Mouse (Mus musculus): ENCODE measurements around the gene Ets1. TPM values are rescaled to one million over a fixed set of nuclear protein-coding genes. Genes with fewer than 3 reads are reported as not detected.

The Ets1 gene
- polyA plus RNA-seq (2015; fragmentation: Nextera tagmentation; extraction: Ambion mirVana): 13.3 and 13.6 TPM in 2 replicates

- 1% methylated on average over 10 of the region's 10 CpGs for WGBS
- Histone ChIP-seq H3K27me3 (replicated peaks; ENCODE audit: control insufficient read depth, insufficient read depth, low read length) (no peaks in the 10 kb centered on the region), H3K4me1 (replicated peaks; ENCODE audit: control insufficient read depth, insufficient read depth, low read length) (no peaks in the 10 kb centered on the region), H3K36me3 (ENCODE audit: control insufficient read depth, insufficient read depth) (no peaks in the 10 kb centered on the region), H3K27ac (ENCODE audit: low read depth, low read length) (no peak within 1 kb of the TSS), H3K9ac (ENCODE audit: low read depth, low read length) (no peak within 1 kb of the TSS), H3K4me3 (ENCODE audit: low read depth, low read length) (0 out of 2 replicates have a peak within 1 kb of the TSS, but pooled peaks have one; percentile 12), H3K9me3 (ENCODE audit: control insufficient read depth) (no peaks in the 10 kb centered on the region), H3K4me2 (replicated peaks; ENCODE audit: low read depth) (peak within 1 kb of the TSS; percentile 40)
- TF ChIP-seq CTCF (IDR thresholded peaks at IDR 0.05; ENCODE audit: low read depth): no peak
- ATAC-seq: no peak
Measured at GRCm38 (mm10) chr9:32635627-32636385, at the start of gene Ets1. Gene Ets1, plus strand, starts transcription at chr9:32636221.

GRCm38 (mm10) chr9:32589900-32590299, 46.1 kb upstream of the Ets1 start:
- H3K9ac ChIP-seq (ENCODE audit: low read depth, low read length): no peak overlapping the region
- no peak overlapping the region for H3K4me3 ChIP-seq (ENCODE audit: low read depth, low read length)
- WGBS: 7% methylated on average over 8 of the region's 8 CpGs
- ATAC-seq: 0 out of 2 replicates have a peak, but pooled peaks have one; percentile 33
- no peaks in the 10 kb centered on the region for H3K9me3 ChIP-seq (ENCODE audit: control insufficient read depth)
- TF ChIP-seq CTCF (IDR thresholded peaks at IDR 0.05; ENCODE audit: low read depth): peak; percentile 94
- H3K4me1 ChIP-seq (replicated peaks; ENCODE audit: control insufficient read depth, insufficient read depth, low read length): 0 out of 2 replicates have a peak, but pooled peaks cover 2% of the 10 kb centered on the region
- H3K27me3 ChIP-seq (replicated peaks; ENCODE audit: control insufficient read depth, insufficient read depth, low read length): no peaks in the 10 kb centered on the region
- no peak overlapping the region for H3K27ac ChIP-seq (ENCODE audit: low read depth, low read length)
- H3K36me3 ChIP-seq (ENCODE audit: control insufficient read depth, insufficient read depth): no peaks in the 10 kb centered on the region
- no peak overlapping the region for H3K4me2 ChIP-seq (replicated peaks; ENCODE audit: low read depth)

GRCm38 (mm10) chr9:32590571-32590970, 45.5 kb upstream of the Ets1 start:
- Histone ChIP-seq H3K4me2 (replicated peaks; ENCODE audit: low read depth) (no peak overlapping the region), H3K4me1 (replicated peaks; ENCODE audit: control insufficient read depth, insufficient read depth, low read length) (0 out of 2 replicates have a peak, but pooled peaks cover 2% of the 10 kb centered on the region), H3K27ac (ENCODE audit: low read depth, low read length) (no peak overlapping the region), H3K4me3 (ENCODE audit: low read depth, low read length) (no peak overlapping the region), H3K27me3 (replicated peaks; ENCODE audit: control insufficient read depth, insufficient read depth, low read length) (no peaks in the 10 kb centered on the region), H3K9me3 (ENCODE audit: control insufficient read depth) (no peaks in the 10 kb centered on the region), H3K36me3 (ENCODE audit: control insufficient read depth, insufficient read depth) (no peaks in the 10 kb centered on the region), H3K9ac (ENCODE audit: low read depth, low read length) (no peak overlapping the region)
- ATAC-seq: no peak
- TF ChIP-seq CTCF (IDR thresholded peaks at IDR 0.05; ENCODE audit: low read depth): no peak
- 74% methylated on average over 5 of the region's 5 CpGs for WGBS

DNA sequence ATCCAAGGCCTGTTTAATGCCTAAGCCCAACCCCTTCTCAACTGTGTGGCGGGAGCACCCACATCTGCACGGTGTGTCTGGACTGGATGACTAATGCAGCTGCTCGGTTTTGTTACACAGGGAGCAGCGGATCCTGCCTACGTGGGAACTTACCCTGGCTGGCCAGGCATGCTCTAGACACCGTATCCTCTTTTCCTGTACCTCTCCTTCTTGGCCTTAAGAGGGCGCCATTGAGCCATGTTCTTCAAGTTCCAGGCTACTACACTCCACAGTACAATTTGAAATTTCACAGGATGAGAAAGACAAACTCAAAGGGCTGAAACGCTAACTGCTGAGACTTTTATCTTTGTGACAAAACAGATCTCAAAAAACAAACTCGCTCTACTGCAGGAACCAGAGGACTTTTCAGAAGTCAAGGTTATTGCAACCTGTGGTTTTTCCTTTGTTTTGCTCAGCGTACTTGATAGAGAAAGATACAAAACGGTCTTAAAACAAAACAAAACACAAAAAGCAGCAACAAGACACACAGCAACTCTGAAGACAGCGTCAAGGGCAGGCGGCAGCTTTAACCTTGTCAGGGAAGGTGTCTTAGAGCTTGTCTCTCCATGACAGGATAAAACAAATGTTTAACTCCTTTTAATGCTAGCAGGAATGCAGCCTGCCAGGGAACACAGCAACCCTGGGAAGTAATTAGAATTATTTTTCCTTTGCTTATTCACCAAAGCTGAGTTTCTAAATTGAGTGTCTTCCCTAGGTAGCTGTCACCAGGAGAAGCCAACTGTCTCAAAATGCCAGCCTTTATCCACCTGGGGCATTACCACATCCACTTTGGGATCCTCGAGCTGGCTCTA, 44.1 kb upstream of the Ets1 start:
- Histone ChIP-seq H3K4me3 (ENCODE audit: low read depth, low read length) (no peak overlapping the region), H3K9me3 (ENCODE audit: control insufficient read depth) (no peaks in the 10 kb centered on the region), H3K36me3 (ENCODE audit: control insufficient read depth, insufficient read depth) (no peaks in the 10 kb centered on the region), H3K4me1 (replicated peaks; ENCODE audit: control insufficient read depth, insufficient read depth, low read length) (0 out of 2 replicates have a peak, but pooled peaks cover 2% of the 10 kb centered on the region), H3K27ac (ENCODE audit: low read depth, low read length) (no peak overlapping the region), H3K9ac (ENCODE audit: low read depth, low read length) (no peak overlapping the region), H3K4me2 (replicated peaks; ENCODE audit: low read depth) (no peak overlapping the region; the same call in 1 of the 2 replicates), H3K27me3 (replicated peaks; ENCODE audit: control insufficient read depth, insufficient read depth, low read length) (no peaks in the 10 kb centered on the region)
- 12% methylated on average over 14 of the region's 14 CpGs for WGBS
- ATAC-seq: peak; percentile 47; the same call in 1 of the 2 replicates
- TF ChIP-seq CTCF (IDR thresholded peaks at IDR 0.05; ENCODE audit: low read depth): peak; percentile 94

GRCm38 (mm10) chr9:32592583-32592890, 43.5 kb upstream of the Ets1 start:
- Histone ChIP-seq H3K36me3 (ENCODE audit: control insufficient read depth, insufficient read depth) (no peaks in the 10 kb centered on the region), H3K4me2 (replicated peaks; ENCODE audit: low read depth) (no peak overlapping the region), H3K9me3 (ENCODE audit: control insufficient read depth) (no peaks in the 10 kb centered on the region), H3K27ac (ENCODE audit: low read depth, low read length) (no peak overlapping the region), H3K27me3 (replicated peaks; ENCODE audit: control insufficient read depth, insufficient read depth, low read length) (no peaks in the 10 kb centered on the region), H3K4me3 (ENCODE audit: low read depth, low read length) (no peak overlapping the region), H3K4me1 (replicated peaks; ENCODE audit: control insufficient read depth, insufficient read depth, low read length) (0 out of 2 replicates have a peak, but pooled peaks cover 2% of the 10 kb centered on the region), H3K9ac (ENCODE audit: low read depth, low read length) (no peak overlapping the region)
- 55% methylated on average over 2 of the region's 2 CpGs for WGBS
- no peak for ATAC-seq
- TF ChIP-seq CTCF (IDR thresholded peaks at IDR 0.05; ENCODE audit: low read depth): no peak

- Histone ChIP-seq H3K9ac (ENCODE audit: low read depth, low read length) (no peak overlapping the region), H3K4me2 (replicated peaks; ENCODE audit: low read depth) (no peak overlapping the region), H3K9me3 (ENCODE audit: control insufficient read depth) (no peaks in the 10 kb centered on the region), H3K27me3 (replicated peaks; ENCODE audit: control insufficient read depth, insufficient read depth, low read length) (no peaks in the 10 kb centered on the region), H3K4me3 (ENCODE audit: low read depth, low read length) (no peak overlapping the region), H3K4me1 (replicated peaks; ENCODE audit: control insufficient read depth, insufficient read depth, low read length) (0 out of 2 replicates have a peak, but pooled peaks cover 2% of the 10 kb centered on the region), H3K36me3 (ENCODE audit: control insufficient read depth, insufficient read depth) (no peaks in the 10 kb centered on the region), H3K27ac (ENCODE audit: low read depth, low read length) (no peak overlapping the region)
- WGBS: 16% methylated on average over 1 of the region's 1 CpGs
- no peak for TF ChIP-seq CTCF (IDR thresholded peaks at IDR 0.05; ENCODE audit: low read depth)
- ATAC-seq: no peak
Measured at GRCm38 (mm10) chr9:32593816-32594215, 42.2 kb upstream of the Ets1 start.
